Mouse (Mus musculus): Measurements from ENCODE around the gene Ccni. TPM values are rescaled to one million over a fixed set of nuclear protein-coding genes. Genes with fewer than 3 reads are reported as not detected.

Gene Ccni
- polyA plus RNA-seq, 1 experiment, result 234 TPM

DNA sequence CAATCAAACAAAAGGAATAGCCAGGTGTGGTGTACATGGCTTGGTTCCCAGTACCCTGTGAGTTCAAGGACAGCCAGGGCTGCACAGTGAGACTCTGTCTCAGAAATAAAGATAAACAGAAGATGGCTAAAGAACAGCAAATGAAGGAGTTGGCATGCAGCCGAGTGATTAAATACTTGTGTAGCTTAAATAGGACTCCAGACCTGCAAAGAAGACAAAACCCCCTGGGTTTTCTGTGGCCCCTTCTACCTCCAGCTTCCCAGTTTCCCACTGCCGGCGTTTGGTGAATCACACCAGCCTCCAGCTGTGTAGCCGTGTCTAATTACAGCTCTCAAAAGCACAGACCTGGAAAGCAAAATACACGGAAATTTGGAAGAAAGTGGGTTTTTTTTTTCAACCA lies 61.4 kb downstream of the Ccni start:
- TF ChIP-seq CTCF (IDR thresholded peaks at IDR 0.05; ENCODE audit: low read depth, low read length) (no peak), POLR2A (IDR thresholded peaks at IDR 0.05; ENCODE audit: borderline replicate concordance, low read depth, low read length) (no peak)
- no peaks in the 10 kb centered on the region for H3K4me1 ChIP-seq (ENCODE audit: control insufficient read depth, insufficient read depth, low read length)
- no peak overlapping the region for H3K4me3 ChIP-seq (ENCODE audit: insufficient read depth, low read length)
- H3K27ac ChIP-seq (ENCODE audit: insufficient read depth, low read depth, low read length), result no peak overlapping the region

DNA sequence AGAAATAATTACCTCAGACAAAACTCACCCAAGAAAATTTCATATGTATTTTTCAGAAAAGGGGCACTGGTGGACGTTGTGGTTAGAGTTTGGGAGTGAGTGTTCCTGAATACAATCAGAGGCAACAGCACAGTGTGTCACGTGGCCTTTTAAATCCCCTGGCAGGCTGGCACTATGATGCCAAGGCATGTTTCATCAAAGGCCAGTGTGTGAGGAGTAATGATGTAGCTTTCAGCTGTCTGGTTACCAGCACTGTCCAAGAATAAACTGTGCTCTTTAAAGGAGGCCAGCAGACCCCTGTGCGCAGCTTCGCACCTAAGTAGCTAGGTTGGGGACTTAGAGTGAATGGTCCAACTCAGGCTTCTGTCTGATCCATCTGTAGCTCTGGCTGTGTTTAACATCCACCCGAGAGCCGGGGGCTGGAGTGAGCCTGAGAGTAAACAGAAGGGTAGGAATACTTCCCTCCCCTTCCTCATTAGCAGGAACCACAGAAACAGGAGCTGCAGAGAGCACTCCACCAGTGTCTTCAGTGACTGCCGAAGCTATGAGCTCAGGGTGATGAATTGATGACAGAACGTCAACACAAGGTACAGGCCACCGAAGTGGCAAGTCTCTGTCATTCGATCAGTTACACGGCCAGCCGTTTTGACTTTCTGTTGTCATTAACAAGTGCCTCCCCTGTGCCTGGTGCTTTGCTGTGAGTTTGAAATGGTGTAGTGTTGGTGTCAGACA lies 62.8 kb downstream of the Ccni start:
- Histone ChIP-seq H3K4me1 (ENCODE audit: control insufficient read depth, insufficient read depth, low read length) (no peaks in the 10 kb centered on the region), H3K27ac (ENCODE audit: insufficient read depth, low read depth, low read length) (no peak overlapping the region)

DNA sequence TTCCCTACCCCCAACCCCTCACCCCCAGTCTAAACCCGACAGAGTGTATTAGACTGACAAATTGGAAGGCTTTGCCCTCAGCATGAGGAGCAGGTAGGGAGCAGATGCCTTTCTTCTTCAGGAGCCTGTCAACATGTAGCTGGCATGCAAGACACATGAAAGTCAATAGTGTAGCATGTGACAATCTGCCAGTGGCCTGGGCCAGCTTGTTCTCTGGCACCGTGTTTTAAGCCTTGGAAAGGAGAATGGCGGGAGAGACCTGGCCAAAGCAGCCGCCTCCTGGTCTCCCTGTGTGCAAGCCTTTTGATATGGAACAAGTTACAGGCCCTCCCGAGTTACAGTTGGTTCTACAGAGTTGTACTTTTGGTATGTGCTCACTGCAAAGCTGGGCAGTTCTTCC lies 65.5 kb downstream of the Ccni start:
- Histone ChIP-seq H3K27ac (ENCODE audit: insufficient read depth, low read depth, low read length) (no peak overlapping the region), H3K4me1 (ENCODE audit: control insufficient read depth, insufficient read depth, low read length) (peaks cover 15% of the 10 kb centered on the region), H3K4me3 (ENCODE audit: insufficient read depth, low read length) (no peak overlapping the region)
- no peak for TF ChIP-seq POLR2A (IDR thresholded peaks at IDR 0.05; ENCODE audit: borderline replicate concordance, low read depth, low read length)

More for the DNA sequence above, 62.8 kb downstream of the Ccni start:
- no peak overlapping the region for H3K4me3 ChIP-seq (ENCODE audit: insufficient read depth, low read length)
- no peak for TF ChIP-seq CTCF (IDR thresholded peaks at IDR 0.05; ENCODE audit: low read depth, low read length)
- TF ChIP-seq POLR2A (IDR thresholded peaks at IDR 0.05; ENCODE audit: borderline replicate concordance, low read depth, low read length), result no peak

DNA sequence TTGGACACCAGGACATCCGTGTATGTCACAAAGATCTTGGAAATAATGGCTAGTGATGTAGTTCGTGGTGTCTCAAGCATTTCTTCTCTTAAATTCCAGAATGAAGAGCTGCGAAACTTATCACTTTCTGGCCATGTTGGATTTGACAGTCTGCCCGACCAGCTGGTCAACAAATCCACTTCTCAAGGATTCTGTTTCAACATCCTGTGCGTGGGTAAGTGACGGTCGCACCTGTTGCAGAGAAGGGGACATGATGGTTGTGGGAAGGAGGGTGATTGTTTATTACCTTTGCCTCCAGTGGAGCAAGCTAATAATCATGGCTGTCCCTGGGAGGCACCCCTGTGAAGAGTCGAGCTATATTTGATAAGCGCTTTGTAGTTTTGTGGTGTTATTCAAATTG lies 66.9 kb downstream of the Ccni start:
- TF ChIP-seq CTCF (IDR thresholded peaks at IDR 0.05; ENCODE audit: low read depth, low read length) (no peak), POLR2A (IDR thresholded peaks at IDR 0.05; ENCODE audit: borderline replicate concordance, low read depth, low read length) (no peak)
- Histone ChIP-seq H3K4me3 (ENCODE audit: insufficient read depth, low read length) (no peak overlapping the region), H3K27ac (ENCODE audit: insufficient read depth, low read depth, low read length) (no peak overlapping the region), H3K4me1 (ENCODE audit: control insufficient read depth, insufficient read depth, low read length) (peaks cover 24% of the 10 kb centered on the region)

DNA sequence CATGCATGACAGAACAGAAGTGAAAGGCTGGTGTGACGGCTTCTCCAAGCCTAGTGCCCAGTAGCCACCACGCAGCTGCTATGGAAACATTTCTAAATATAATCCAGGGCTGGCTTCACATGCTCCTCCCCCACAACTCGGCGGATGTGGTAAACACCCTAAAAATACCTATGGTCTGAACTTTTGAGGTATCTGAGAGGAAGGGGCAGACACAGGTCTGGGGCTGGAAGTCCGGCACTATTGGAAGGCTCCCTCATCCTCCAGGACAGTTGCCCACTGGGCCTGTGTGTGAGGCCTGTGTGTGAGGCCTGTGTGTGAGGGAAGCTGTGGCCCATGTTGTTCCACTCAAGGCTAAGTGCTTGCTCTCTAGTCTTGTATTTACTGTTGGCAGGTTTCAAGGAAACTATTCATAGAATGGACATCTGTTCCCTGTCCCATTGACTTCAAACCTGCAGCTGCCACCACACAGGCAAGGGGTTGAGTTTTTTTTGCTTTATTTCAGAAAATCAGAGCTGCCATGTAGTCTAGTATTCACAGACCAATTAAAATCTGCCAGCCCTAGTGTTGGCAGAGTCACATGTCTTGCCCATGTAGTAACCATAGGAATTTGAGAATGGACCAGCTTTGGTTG lies 69.2 kb downstream of the Ccni start:
- Histone ChIP-seq H3K4me3 (ENCODE audit: insufficient read depth, low read length) (no peak overlapping the region), H3K4me1 (ENCODE audit: control insufficient read depth, insufficient read depth, low read length) (peaks cover 37% of the 10 kb centered on the region), H3K27ac (ENCODE audit: insufficient read depth, low read depth, low read length) (peak overlapping the region; percentile 81)
- no peak for TF ChIP-seq CTCF (IDR thresholded peaks at IDR 0.05; ENCODE audit: low read depth, low read length)
- TF ChIP-seq POLR2A (IDR thresholded peaks at IDR 0.05; ENCODE audit: borderline replicate concordance, low read depth, low read length), result no peak

DNA sequence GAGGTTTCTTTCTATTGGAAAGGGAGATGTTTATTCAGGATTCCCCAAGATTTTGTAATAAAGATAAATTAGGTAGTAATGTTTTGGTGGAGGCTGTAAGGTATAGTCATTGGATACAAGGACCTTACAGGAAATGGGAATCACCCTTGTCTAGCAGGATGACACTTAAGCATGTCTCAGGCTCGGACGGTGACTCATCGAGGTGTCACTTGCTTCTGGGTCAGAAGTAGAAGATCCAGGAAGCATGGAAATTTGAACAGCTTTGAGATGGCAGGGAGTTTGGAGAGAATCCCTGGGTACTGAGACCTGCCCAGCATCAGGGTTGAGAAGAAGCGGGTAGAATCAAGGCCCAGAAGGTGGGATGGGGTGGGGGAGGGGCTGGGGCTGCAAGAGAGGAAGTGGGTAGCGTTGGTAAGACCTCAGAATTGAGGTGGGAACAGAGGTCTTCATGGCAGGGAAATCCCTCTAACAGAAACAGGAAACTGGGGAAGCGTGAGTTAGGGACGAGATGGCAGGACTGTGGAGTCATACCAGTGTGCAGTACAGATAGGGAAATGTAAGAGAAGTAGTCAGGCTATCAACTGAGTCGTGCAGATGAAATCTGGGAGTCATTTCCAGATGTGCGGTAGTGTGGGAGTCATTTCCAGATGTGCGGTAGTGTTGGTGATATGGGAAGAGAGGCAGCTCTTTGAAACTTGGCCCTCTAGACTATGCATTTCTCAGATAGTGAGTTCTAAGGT lies 70.8 kb downstream of the Ccni start:
- TF ChIP-seq POLR2A (IDR thresholded peaks at IDR 0.05; ENCODE audit: borderline replicate concordance, low read depth, low read length) (no peak), CTCF (IDR thresholded peaks at IDR 0.05; ENCODE audit: low read depth, low read length) (no peak)
- H3K27ac ChIP-seq (ENCODE audit: insufficient read depth, low read depth, low read length), result peak overlapping the region; percentile 65
- H3K4me3 ChIP-seq (ENCODE audit: insufficient read depth, low read length), result no peak overlapping the region
- H3K4me1 ChIP-seq (ENCODE audit: control insufficient read depth, insufficient read depth, low read length), result peaks cover 49% of the 10 kb centered on the region

DNA sequence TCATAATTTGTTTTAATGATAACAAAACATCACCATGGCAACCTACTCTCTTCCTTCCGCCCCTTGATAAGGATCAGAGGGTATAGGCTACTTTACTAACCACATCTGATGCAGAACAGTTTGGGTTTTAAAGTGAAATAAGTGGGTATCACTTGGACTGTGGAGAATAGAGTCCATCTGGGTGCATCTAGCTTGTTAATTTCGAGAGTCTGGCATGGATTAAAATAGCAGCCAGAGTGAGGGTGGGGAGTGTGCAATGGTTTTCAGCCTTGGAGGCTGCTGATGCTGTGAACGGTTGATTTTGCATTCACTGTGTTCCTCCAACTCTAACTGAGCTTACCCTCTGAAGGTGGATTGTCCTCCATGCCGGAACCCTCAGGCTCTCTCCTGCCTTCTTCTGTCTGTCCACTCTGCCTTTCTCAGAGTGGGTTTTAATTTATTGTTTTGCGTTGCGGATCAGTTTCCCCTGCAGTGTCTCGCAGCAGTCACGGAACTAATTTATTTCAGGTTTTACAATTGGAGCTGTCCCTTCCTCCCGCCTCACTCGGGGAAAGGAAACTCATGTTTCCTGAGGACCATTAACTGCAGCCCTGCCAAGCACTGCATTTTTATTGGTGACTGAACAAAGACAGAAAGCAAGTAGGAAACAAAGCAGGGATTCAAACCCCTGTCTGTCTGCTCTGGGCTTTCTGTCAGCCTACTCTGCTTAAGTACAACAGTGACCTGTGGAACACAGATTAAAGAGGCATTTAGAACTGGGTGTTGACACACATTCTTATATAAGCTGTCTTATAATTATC lies 72.7 kb downstream of the Ccni start:
- peaks cover 66% of the 10 kb centered on the region for H3K4me1 ChIP-seq (ENCODE audit: control insufficient read depth, insufficient read depth, low read length)
- H3K4me3 ChIP-seq (ENCODE audit: insufficient read depth, low read length), result no peak overlapping the region
- no peak for TF ChIP-seq POLR2A (IDR thresholded peaks at IDR 0.05; ENCODE audit: borderline replicate concordance, low read depth, low read length)
- TF ChIP-seq CTCF (IDR thresholded peaks at IDR 0.05; ENCODE audit: low read depth, low read length), result no peak
- H3K27ac ChIP-seq (ENCODE audit: insufficient read depth, low read depth, low read length), result no peak overlapping the region

Other genes with a start within 250 kb of the Ccni start
- gene Sowahb, start 161.5 kb downstream of the Ccni start, polyA plus RNA-seq (2012; ENCODE audit: insufficient read depth, insufficient read length, missing spikeins), result not detected in 2 replicates
- gene Sept11, start 113.1 kb downstream of the Ccni start, polyA plus RNA-seq (2012; ENCODE audit: insufficient read depth, insufficient read length, missing spikeins), result 23.7 and 24.8 TPM in 2 replicates
- 0.75 TPM in 1 of 2 replicates, not detected in the other for gene 2010109A12Rik, start within 50 bp of the Ccni start, polyA plus RNA-seq (2012; ENCODE audit: insufficient read depth, insufficient read length, missing spikeins)
- gene Ccng2, start 60.8 kb upstream of the Ccni start, polyA plus RNA-seq (2012; ENCODE audit: insufficient read depth, insufficient read length, missing spikeins), result 51.0 and 56.6 TPM in 2 replicates

Measured in bone marrow macrophage, adult 2 months (primary cell).